In genomic region chr6:120194963-120195362, GRCm38 (mm10) we compare ENCODE assay signal across 11 mouse cellular contexts.
DNase-seq lines count a peak whose midpoint lies in the region; ATAC-seq and TF ChIP-seq lines count a peak whose summit lies in the region.
"Had no signal": no experiment of that assay in that cellular context is flagged by ENCODE, and none has a peak within 500 bp of the region (broad histone marks: within the 10 kb centered on the region; RNA-seq: fewer than 3 reads in every experiment).

No protein-coding gene starts in this region.

- no peak overlapping the region for H3K4me3 ChIP-seq in kidney, embryonic 16.5 days (ENCODE audit: low read length)
- H3K4me3 ChIP-seq in gastrocnemius, adult 2 months = no peak overlapping the region
- H3K4me3 ChIP-seq in limb, embryonic 11.5 days (ENCODE audit: low read depth, low read length) = no peak overlapping the region
- H3K4me3 ChIP-seq in stomach, embryonic 16.5 days (replicated peaks; ENCODE audit: low read length) = no peak overlapping the region
- H3K4me3 ChIP-seq: layer of hippocampus, adult 2 months; limb, embryonic 13.5 days; neural tube, embryonic 13.5 days had no signal

- H3K27me3 ChIP-seq in kidney, embryonic 16.5 days (ENCODE audit: insufficient read depth, low read length) = no peaks in the 10 kb centered on the region
- H3K27me3 ChIP-seq in limb, embryonic 11.5 days (ENCODE audit: control insufficient read depth, insufficient read depth, low read length) = no peaks in the 10 kb centered on the region
- H3K27me3 ChIP-seq in stomach, embryonic 16.5 days (ENCODE audit: control insufficient read depth, insufficient read depth, low read length) = no peaks in the 10 kb centered on the region
- H3K27me3 ChIP-seq: neural tube, embryonic 13.5 days had no signal

- H3K9me3 ChIP-seq in kidney, embryonic 16.5 days (ENCODE audit: low read length) = no peaks in the 10 kb centered on the region
- no peaks in the 10 kb centered on the region for H3K9me3 ChIP-seq in limb, embryonic 11.5 days (ENCODE audit: control insufficient read depth, low read length)
- H3K9me3 ChIP-seq in stomach, embryonic 16.5 days (replicated peaks; ENCODE audit: control insufficient read depth, low read length) = no peaks in the 10 kb centered on the region
- H3K9me3 ChIP-seq: limb, embryonic 13.5 days; neural tube, embryonic 13.5 days had no signal

- ATAC-seq in kidney, embryonic 16.5 days (ENCODE audit: low FRiP score, low TSS enrichment) = no peak
- ATAC-seq in limb, embryonic 11.5 days (ENCODE audit: insufficient number of reproducible peaks, low FRiP score, low TSS enrichment, low read depth) = no peak
- ATAC-seq in stomach, embryonic 16.5 days (ENCODE audit: insufficient read depth, low FRiP score) = peak; percentile 48; the same call in 1 of the 2 replicates

- H3K36me3 ChIP-seq in kidney, embryonic 16.5 days (ENCODE audit: insufficient read depth, low read length) = no peaks in the 10 kb centered on the region
- no peaks in the 10 kb centered on the region for H3K36me3 ChIP-seq in limb, embryonic 11.5 days (ENCODE audit: control insufficient read depth, insufficient read depth, low read length)
- H3K36me3 ChIP-seq in stomach, embryonic 16.5 days (ENCODE audit: control insufficient read depth, insufficient read depth, low read length) = no peaks in the 10 kb centered on the region
- H3K36me3 ChIP-seq: limb, embryonic 13.5 days; neural tube, embryonic 13.5 days had no signal

- H3K27ac ChIP-seq in kidney, embryonic 16.5 days (ENCODE audit: low read length) = no peak overlapping the region
- H3K27ac ChIP-seq in gastrocnemius, adult 2 months = no peak overlapping the region; the same call in 1 of the 2 replicates
- H3K27ac ChIP-seq in limb, embryonic 11.5 days (replicated peaks; ENCODE audit: low read depth, low read length) = no peak overlapping the region
- 0 out of 2 replicates have a peak overlapping the region, but pooled peaks have one; percentile 32 for H3K27ac ChIP-seq in stomach, embryonic 16.5 days (ENCODE audit: low read length)
- H3K27ac ChIP-seq: layer of hippocampus, adult 2 months; limb, embryonic 13.5 days; neural tube, embryonic 13.5 days had no signal

- peak; percentile 44 for DNase-seq in kidney, adult 11 months
- DNase-seq in gastrocnemius, adult 2 months = peak; percentile 74
- peak; percentile 37 for DNase-seq in limb, embryonic 11.5 days (ENCODE audit: low spot score)
- DNase-seq in Muller cell, postnatal 12 days (ENCODE audit: inconsistent ontology term) = no peak
- no peak for DNase-seq in spleen, postnatal 10 days (ENCODE audit: low spot score in 2 of 2)
- no peak for DNase-seq in left cerebral cortex, adult 8-10 months (ENCODE audit: low spot score in 2 of 2)

- WGBS in kidney, embryonic 16.5 days = 19% methylated on average over 7 of the region's 7 CpGs
- WGBS in limb, embryonic 11.5 days = 18% methylated on average over 7 of the region's 7 CpGs
- WGBS in stomach, embryonic 16.5 days = 21% methylated on average over 7 of the region's 7 CpGs

- intact Hi-C loops in gastrocnemius, adult 2 months (cut with DNase I) = loop anchor here (1.0 to 5.0 kb wide), 2 partner anchors 194 to 708 kb away; no protein-coding TSS in a partner anchor

- no peak for TF ChIP-seq CTCF in gastrocnemius, adult 2 months (IDR thresholded peaks at IDR 0.05)

- H3K4me2 ChIP-seq in kidney, embryonic 16.5 days (replicated peaks; ENCODE audit: low read depth, low read length) = no peak overlapping the region
- no peak overlapping the region for H3K4me2 ChIP-seq in limb, embryonic 11.5 days (ENCODE audit: low read depth, severe bottlenecking)
- H3K4me2 ChIP-seq in stomach, embryonic 16.5 days (ENCODE audit: low read depth, low read length) = peak overlapping the region; percentile 6; the same call in 1 of the 2 replicates
- H3K4me2 ChIP-seq: limb, embryonic 13.5 days; neural tube, embryonic 13.5 days had no signal

- H3K9ac ChIP-seq in kidney, embryonic 16.5 days (replicated peaks; ENCODE audit: low read length) = no peak overlapping the region
- no peak overlapping the region for H3K9ac ChIP-seq in limb, embryonic 11.5 days (ENCODE audit: low read length)
- no peak overlapping the region for H3K9ac ChIP-seq in stomach, embryonic 16.5 days (ENCODE audit: low read length)
- H3K9ac ChIP-seq: limb, embryonic 13.5 days; neural tube, embryonic 13.5 days had no signal

- H3K4me1 ChIP-seq in kidney, embryonic 16.5 days (ENCODE audit: insufficient read depth, low read length) = peaks cover 3% of the 10 kb centered on the region; the same call in 1 of the 2 replicates
- no peaks in the 10 kb centered on the region for H3K4me1 ChIP-seq in limb, embryonic 11.5 days (ENCODE audit: control insufficient read depth, insufficient read depth, low read length)
- H3K4me1 ChIP-seq in stomach, embryonic 16.5 days (ENCODE audit: control insufficient read depth, insufficient read depth, low read length) = peaks cover 11% of the 10 kb centered on the region

Comparison
In these comparisons a context has a peak if more than half of its experiments do, and no peak if none do; other contexts are left out.
1. DNase-seq: peak in kidney, adult 11 months (single experiment), gastrocnemius, adult 2 months (single experiment) and limb, embryonic 11.5 days (single experiment); none in Muller cell, postnatal 12 days (single experiment), spleen, postnatal 10 days (0 of 2) and left cerebral cortex, adult 8-10 months (0 of 2).